ENCODE assay signal across 19 mouse cellular contexts in genomic region chr6:94599016-94599415, GRCm38 (mm10).
DNase-seq lines count a peak whose midpoint lies in the region; ATAC-seq and TF ChIP-seq lines count a peak whose summit lies in the region.
"Had no signal": no experiment of that assay in that cellular context is flagged by ENCODE, and none has a peak within 500 bp of the region (broad histone marks: within the 10 kb centered on the region; RNA-seq: fewer than 3 reads in every experiment).

No protein-coding gene starts in this region.

- ATAC-seq in liver, embryonic 11.5 days (replicated peaks; ENCODE audit: low FRiP score), result peak; percentile 79
- no peak for ATAC-seq in liver, postnatal 0 days
- ATAC-seq in megakaryocyte-erythroid progenitor cell, adult 5-6 weeks (replicated peaks; ENCODE audit: low FRiP score, low TSS enrichment, poor library complexity, severe bottlenecking), result 0 out of 2 replicates have a peak, but pooled peaks have one; percentile 42
- ATAC-seq: activated CD4-positive, CD25-positive, alpha-beta regulatory T cell, adult 4 months; forebrain, embryonic 16.5 days; inflammation-experienced regulatory T-cells, adult 6 months had no signal

- no peaks in the 10 kb centered on the region for H3K9me3 ChIP-seq in liver, embryonic 11.5 days (ENCODE audit: control insufficient read depth, low read length)
- no peaks in the 10 kb centered on the region for H3K9me3 ChIP-seq in liver, postnatal 0 days (ENCODE audit: low read length)
- H3K9me3 ChIP-seq: embryonic facial prominence, embryonic 13.5 days; forebrain, embryonic 12.5 days; heart, embryonic 10.5 days; hindbrain, embryonic 12.5 days had no signal

- 0 out of 2 replicates have a peak, but pooled peaks cover 2% of the 10 kb centered on the region for H3K4me1 ChIP-seq in liver, embryonic 11.5 days (replicated peaks; ENCODE audit: control insufficient read depth, insufficient read depth, low read length)
- no peaks in the 10 kb centered on the region for H3K4me1 ChIP-seq in liver, postnatal 0 days (ENCODE audit: insufficient read depth)

- H3K4me3 ChIP-seq in gastrocnemius, adult 2 months, result no peak overlapping the region
- no peak overlapping the region for H3K4me3 ChIP-seq in liver, embryonic 11.5 days (ENCODE audit: low read depth, low read length)
- H3K4me3 ChIP-seq in liver, postnatal 0 days (ENCODE audit: low read depth, low read length), result no peak overlapping the region
- H3K4me3 ChIP-seq: embryonic facial prominence, embryonic 13.5 days; forebrain, embryonic 12.5 days; heart, embryonic 10.5 days; hindbrain, embryonic 12.5 days had no signal

- H3K36me3 ChIP-seq in liver, embryonic 11.5 days (ENCODE audit: control insufficient read depth, insufficient read depth, low read length), result 0 out of 2 replicates have a peak, but pooled peaks cover 2% of the 10 kb centered on the region
- H3K36me3 ChIP-seq in liver, postnatal 0 days (replicated peaks; ENCODE audit: insufficient read depth, low read length), result no peaks in the 10 kb centered on the region

- intact Hi-C loops in gastrocnemius, adult 2 months (cut with DNase I), result no loop called here

- H3K27ac ChIP-seq in gastrocnemius, adult 2 months, result no peak overlapping the region
- H3K27ac ChIP-seq in liver, embryonic 11.5 days (ENCODE audit: low read depth, low read length), result no peak overlapping the region
- H3K27ac ChIP-seq in liver, postnatal 0 days (ENCODE audit: low read depth), result no peak overlapping the region
- H3K27ac ChIP-seq: embryonic facial prominence, embryonic 13.5 days; forebrain, embryonic 12.5 days; heart, embryonic 10.5 days; hindbrain, embryonic 12.5 days had no signal

- peak; percentile 12 for DNase-seq in gastrocnemius, adult 2 months
- DNase-seq in gastrocnemius, adult 18-20 months (ENCODE audit: low spot score), result no peak
- DNase-seq in liver, embryonic 11.5 days (ENCODE audit: low spot score), result no peak
- DNase-seq in liver, postnatal 0 days, result no peak
- peak; percentile 42 for DNase-seq in ZHBTc4 (ENCODE audit: low read depth, low spot score)
- DNase-seq in cerebellum, adult 11-12 months, result no peak
- DNase-seq: adrenal gland, postnatal 14 days; cerebellum, adult 18-20 months; cerebellum, adult 9-11 months; cerebellum, postnatal 36 days; heart, postnatal 4 days had no signal

- no peaks in the 10 kb centered on the region for H3K27me3 ChIP-seq in liver, embryonic 11.5 days (replicated peaks; ENCODE audit: control insufficient read depth, insufficient read depth, low read length)
- H3K27me3 ChIP-seq in liver, postnatal 0 days (ENCODE audit: insufficient read depth, low read length), result no peaks in the 10 kb centered on the region
- H3K27me3 ChIP-seq: forebrain, embryonic 12.5 days; hindbrain, embryonic 12.5 days had no signal

- TF ChIP-seq CTCF in gastrocnemius, adult 2 months (IDR thresholded peaks at IDR 0.05), result no peak
- TF ChIP-seq CTCF in liver, postnatal 0 days (IDR thresholded peaks at IDR 0.05; ENCODE audit: low read depth), result no peak

- H3K9ac ChIP-seq in liver, embryonic 11.5 days (ENCODE audit: low read depth, low read length), result no peak overlapping the region
- no peak overlapping the region for H3K9ac ChIP-seq in liver, postnatal 0 days (replicated peaks)
- H3K9ac ChIP-seq: embryonic facial prominence, embryonic 13.5 days; forebrain, embryonic 12.5 days; hindbrain, embryonic 12.5 days had no signal

- no peak for TF ChIP-seq EP300 in liver, postnatal 0 days (IDR thresholded peaks at IDR 0.05; ENCODE audit: low read depth)

- H3K4me2 ChIP-seq in liver, embryonic 11.5 days, result no peak overlapping the region
- H3K4me2 ChIP-seq in liver, postnatal 0 days (ENCODE audit: low read depth, low read length), result no peak overlapping the region
- H3K4me2 ChIP-seq: embryonic facial prominence, embryonic 13.5 days; forebrain, embryonic 12.5 days; hindbrain, embryonic 12.5 days had no signal

- WGBS in liver, embryonic 11.5 days, result 84% methylated on average over 13 of the region's 13 CpGs
- 74% methylated on average over 13 of the region's 13 CpGs for WGBS in liver, postnatal 0 days (ENCODE audit: insufficient replicate concordance)

Comparison
In these comparisons a context has a peak if more than half of its experiments do, and no peak if none do; other contexts are left out.
1. DNase-seq: peak in gastrocnemius, adult 2 months (single experiment) and ZHBTc4 (single experiment); none in gastrocnemius, adult 18-20 months (single experiment), liver, embryonic 11.5 days (single experiment), liver, postnatal 0 days (single experiment) and cerebellum, adult 11-12 months (single experiment).